ENCODE assay signal across 9 mouse cellular contexts in genomic region chr3:88133187-88133771, GRCm38 (mm10). TPM values are rescaled to one million over a fixed set of nuclear protein-coding genes. Genes with fewer than 3 reads are reported as not detected.
DNase-seq lines count a peak whose midpoint lies in the region; ATAC-seq and TF ChIP-seq lines count a peak whose summit lies in the region.
"Had no signal": no experiment of that assay in that cellular context is flagged by ENCODE, and none has a peak within 500 bp of the region (broad histone marks: within the 10 kb centered on the region; RNA-seq: fewer than 3 reads in every experiment).

No protein-coding gene starts in this region.

- peak; percentile 29 for TF ChIP-seq CTCF in layer of hippocampus, adult 2 months (conservative IDR thresholded peaks at IDR 0.05)

- intact Hi-C loops in gastrocnemius, postnatal 36 days (cut with DNase I) = loop anchor here (2.0 kb wide), 1 partner anchor 42 kb away; no protein-coding TSS in a partner anchor

- H3K9ac ChIP-seq in midbrain, embryonic 16.5 days (ENCODE audit: low read depth, low read length) = no peak overlapping the region

- 63% methylated on average over 4 of the region's 4 CpGs for WGBS in midbrain, embryonic 16.5 days

- H3K9me3 ChIP-seq in midbrain, embryonic 16.5 days (replicated peaks; ENCODE audit: control insufficient read depth, low read length, poor library complexity, severe bottlenecking) = no peaks in the 10 kb centered on the region

- H3K4me1 ChIP-seq in midbrain, embryonic 16.5 days (ENCODE audit: control insufficient read depth, insufficient read depth, low read length) = peaks cover 2% of the 10 kb centered on the region; the same call in 1 of the 2 replicates

- no peaks in the 10 kb centered on the region for H3K27me3 ChIP-seq in midbrain, embryonic 16.5 days (ENCODE audit: control insufficient read depth, insufficient read depth, low read depth, low read length)

- H3K4me3 ChIP-seq in layer of hippocampus, adult 2 months = no peak overlapping the region
- H3K4me3 ChIP-seq in midbrain, embryonic 16.5 days (ENCODE audit: low read depth, low read length) = no peak overlapping the region

- H3K4me2 ChIP-seq in midbrain, embryonic 16.5 days (ENCODE audit: low read length) = no peak overlapping the region

- no peaks in the 10 kb centered on the region for H3K36me3 ChIP-seq in midbrain, embryonic 16.5 days (ENCODE audit: control insufficient read depth, insufficient read depth, low read length)

- peak overlapping the region; percentile 12; the same call in 1 of the 2 replicates for H3K27ac ChIP-seq in layer of hippocampus, adult 2 months
- H3K27ac ChIP-seq in midbrain, embryonic 16.5 days (ENCODE audit: low read length) = no peak overlapping the region

- peak in 1 of 2 experiments; percentile 12 for DNase-seq in layer of hippocampus, adult 2 months (ENCODE audit: low spot score in 2 of 2)
- DNase-seq in layer of hippocampus, adult 9-10 months (ENCODE audit: low spot score) = no peak
- DNase-seq in gastrocnemius, postnatal 36 days = peak; percentile 64 to 66
- DNase-seq in naive thymus-derived CD4-positive, alpha-beta T cell, adult 2 months (ENCODE audit: low read depth) = peak; percentile 61
- no peak for DNase-seq in adrenal gland, postnatal 14 days
- DNase-seq in left cerebral cortex, adult 18-20 months (ENCODE audit: low spot score in 2 of 2) = no peak

- peak; percentile 70 for ATAC-seq in cerebellum, adult (ENCODE audit: insufficient number of reproducible peaks, low FRiP score, low TSS enrichment)
- no peak for ATAC-seq in midbrain, embryonic 16.5 days

RNA-seq across cellular contexts. Expression of gene Mef2d, which starts 8.9 kb away (rescaled TPM):
- total RNA-seq in layer of hippocampus, adult 2 months (2021) = 100 to 1,000 TPM; 206 to 210 TPM
- total RNA-seq in gastrocnemius, postnatal 36 days (2021) = 100 to 1,000 TPM; 156 to 174 TPM
- 92.9 and 98.4 TPM in 2 replicates for total RNA-seq in adrenal gland, postnatal 14 days (2021)
- 21.6 and 22.5 TPM in 2 replicates for polyA plus RNA-seq in midbrain, embryonic 16.5 days (2015; fragmentation: Nextera tagmentation; extraction: Ambion mirVana)
- 100 to 1,000 TPM; 210 to 213 TPM for total RNA-seq in left cerebral cortex, adult 18-20 months (2021)

RNA-seq across cellular contexts. Expression of gene Iqgap3, which starts 51.5 kb away (rescaled TPM):
- total RNA-seq in layer of hippocampus, adult 2 months (2021) = under 1 TPM; 0.25 to 0.59 TPM
- under 1 TPM; 0.64 TPM for total RNA-seq in gastrocnemius, postnatal 36 days (2021)
- 7.3 and 8.0 TPM in 2 replicates for total RNA-seq in adrenal gland, postnatal 14 days (2021)
- polyA plus RNA-seq in midbrain, embryonic 16.5 days (2015; fragmentation: Nextera tagmentation; extraction: Ambion mirVana) = 1.8 and 2.3 TPM in 2 replicates
- total RNA-seq in left cerebral cortex, adult 18-20 months (2021) = under 1 TPM; 0.16 to 0.30 TPM

RNA-seq across cellular contexts. Expression of gene Ttc24, which starts 55.2 kb away (rescaled TPM):
- not detected for total RNA-seq in layer of hippocampus, adult 2 months (2021)
- not detected for total RNA-seq in gastrocnemius, postnatal 36 days (2021)
- total RNA-seq in adrenal gland, postnatal 14 days (2021) = not detected in 2 replicates
- not detected in 2 replicates for polyA plus RNA-seq in midbrain, embryonic 16.5 days (2015; fragmentation: Nextera tagmentation; extraction: Ambion mirVana)
- not detected for total RNA-seq in left cerebral cortex, adult 18-20 months (2021)
- total RNA-seq: MEL had no signal

Comparison
In these comparisons a context has a peak if more than half of its experiments do, and no peak if none do; other contexts are left out.
1. DNase-seq: peak in gastrocnemius, postnatal 36 days (2 of 2) and naive thymus-derived CD4-positive, alpha-beta T cell, adult 2 months (single experiment); none in layer of hippocampus, adult 9-10 months (single experiment), adrenal gland, postnatal 14 days (single experiment) and left cerebral cortex, adult 18-20 months (0 of 2).